Mouse (Mus musculus) splenic B cell, adult 2 months (primary cell): ENCODE measurements around the gene Olfr57.
"Not testable (repeated sequence)": the region's sequence is repeated elsewhere in the genome, so short reads cannot be mapped to it uniquely, and the experiment has no call there.

Source experiments
- DNase-seq: peaks from one replicate; pipeline ENCODE4 v3.0.0-alpha.2; 2011; ENCODE audit warnings: low read depth, low spot score
- H3K27me3 ChIP-seq: 2 replicates; pipeline ENCODE4 v1.6.1; 2012; ENCODE audit warnings: mild to moderate bottlenecking, low read length, moderate library complexity, mixed read lengths; ENCODE audit not compliant: control insufficient read depth, poor library complexity, insufficient read depth, severe bottlenecking
- H3K36me3 ChIP-seq: 2 replicates; pipeline ENCODE4 v1.6.1; 2012; ENCODE audit warnings: mild to moderate bottlenecking, low read length, moderate library complexity, mixed read lengths; ENCODE audit not compliant: control insufficient read depth, poor library complexity, insufficient read depth, severe bottlenecking

Gene Olfr57

GRCm38 (mm10) chr10:79028441-79028840 lies at the start of gene Olfr57:
TSS of gene Olfr57 (plus strand) at chr10:79028741.
- no peak for DNase-seq
- Histone ChIP-seq H3K36me3 (no peaks in the 10 kb centered on the region), H3K27me3 (no peaks in the 10 kb centered on the region)

- H3K36me3 ChIP-seq, result no peaks in the 10 kb centered on the region
- H3K27me3 ChIP-seq, result no peaks in the 10 kb centered on the region
- no peak for DNase-seq
Observed at GRCm38 (mm10) chr10:78980750-78981149, 47.8 kb upstream of the Olfr57 start, which contains the start of gene Olfr1352. TSS of gene Olfr1352 (plus strand) at chr10:78981050.

- H3K27me3 ChIP-seq, result no peaks in the 10 kb centered on the region
- DNase-seq, result no peak
- no peaks in the 10 kb centered on the region for H3K36me3 ChIP-seq
Observed at GRCm38 (mm10) chr10:79012172-79012571, 16.4 kb upstream of the Olfr57 start, which contains the start of gene Olfr1351. TSS of gene Olfr1351 (plus strand) at chr10:79012472.

- not testable (repeated sequence) for DNase-seq, H3K36me3 ChIP-seq, H3K27me3 ChIP-seq
Observed at GRCm38 (mm10) chr10:79042457-79042856, 13.9 kb downstream of the Olfr57 start.

- DNase-seq, H3K27me3 ChIP-seq, H3K36me3 ChIP-seq: not testable (repeated sequence)
Observed at GRCm38 (mm10) chr10:79057370-79057769, 28.8 kb downstream of the Olfr57 start.
